Mouse (Mus musculus): ENCODE measurements around the gene Tshz2. TPM values are rescaled to one million over a fixed set of nuclear protein-coding genes. Genes with fewer than 3 reads are reported as not detected.
"Not testable (repeated sequence)": the region's sequence is repeated elsewhere in the genome, so short reads cannot be mapped to it uniquely, and the experiment has no call there.

Gene Tshz2
- 6.1 and 12.0 TPM in 2 replicates for polyA plus RNA-seq (2015; fragmentation: Nextera tagmentation; extraction: Ambion mirVana)

GRCm38 (mm10) chr2:169632338-169633151, at the start of gene Tshz2:
Gene Tshz2, plus strand, starts transcription at chr2:169633013.
- Histone ChIP-seq H3K4me2 (ENCODE audit: low read length) (peak within 1 kb of the TSS; percentile 72), H3K36me3 (ENCODE audit: control insufficient read depth, insufficient read depth) (no peaks in the 10 kb centered on the region), H3K9me3 (ENCODE audit: control insufficient read depth, low read length) (no peaks in the 10 kb centered on the region), H3K9ac (replicated peaks; ENCODE audit: low read depth, low read length) (peak within 1 kb of the TSS; percentile 53), H3K27me3 (replicated peaks; ENCODE audit: control insufficient read depth, insufficient read depth, low read length) (peaks cover 2% of the 10 kb centered on the region; the same call in 1 of the 2 replicates), H3K4me3 (replicated peaks; ENCODE audit: low read length) (peak within 1 kb of the TSS; percentile 48), H3K4me1 (replicated peaks; ENCODE audit: control insufficient read depth, insufficient read depth, low read length) (peaks cover 20% of the 10 kb centered on the region), H3K27ac (ENCODE audit: low read length) (peak within 1 kb of the TSS; percentile 0)
- 0% methylated on average over 22 of the region's 22 CpGs for WGBS
- ATAC-seq, result peak; percentile 80

DNA sequence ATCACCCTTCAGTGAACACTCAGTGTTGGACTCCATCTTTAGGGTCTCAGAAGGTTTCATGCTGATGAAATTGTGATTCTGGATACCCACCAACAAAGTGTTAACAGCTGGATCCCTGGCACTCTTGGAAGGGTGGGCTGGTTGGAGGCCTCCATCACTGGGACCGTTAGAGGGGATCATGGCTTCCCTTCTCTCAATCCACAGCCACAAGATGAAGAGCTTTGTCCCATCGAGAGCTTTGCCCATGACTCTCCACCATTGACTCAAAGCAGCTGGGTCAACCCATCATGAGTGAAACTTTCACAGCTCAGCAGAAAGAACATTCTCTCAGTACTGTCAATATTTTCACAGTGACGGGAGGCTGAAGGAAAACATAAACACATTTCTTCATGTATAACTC, 49.3 kb upstream of the Tshz2 start:
- Histone ChIP-seq H3K9ac (replicated peaks; ENCODE audit: low read depth, low read length) (no peak overlapping the region), H3K9me3 (ENCODE audit: control insufficient read depth, low read length) (no peaks in the 10 kb centered on the region), H3K4me2 (ENCODE audit: low read length) (no peak overlapping the region), H3K36me3 (ENCODE audit: control insufficient read depth, insufficient read depth) (no peaks in the 10 kb centered on the region), H3K4me3 (replicated peaks; ENCODE audit: low read length) (no peak overlapping the region), H3K4me1 (replicated peaks; ENCODE audit: control insufficient read depth, insufficient read depth, low read length) (peaks cover 5% of the 10 kb centered on the region; the same call in 1 of the 2 replicates), H3K27ac (ENCODE audit: low read length) (no peak overlapping the region), H3K27me3 (replicated peaks; ENCODE audit: control insufficient read depth, insufficient read depth, low read length) (no peaks in the 10 kb centered on the region)
- whole genome bisulfite sequencing, result 83% methylated on average over 3 of the region's 3 CpGs
- ATAC-seq, result no peak

DNA sequence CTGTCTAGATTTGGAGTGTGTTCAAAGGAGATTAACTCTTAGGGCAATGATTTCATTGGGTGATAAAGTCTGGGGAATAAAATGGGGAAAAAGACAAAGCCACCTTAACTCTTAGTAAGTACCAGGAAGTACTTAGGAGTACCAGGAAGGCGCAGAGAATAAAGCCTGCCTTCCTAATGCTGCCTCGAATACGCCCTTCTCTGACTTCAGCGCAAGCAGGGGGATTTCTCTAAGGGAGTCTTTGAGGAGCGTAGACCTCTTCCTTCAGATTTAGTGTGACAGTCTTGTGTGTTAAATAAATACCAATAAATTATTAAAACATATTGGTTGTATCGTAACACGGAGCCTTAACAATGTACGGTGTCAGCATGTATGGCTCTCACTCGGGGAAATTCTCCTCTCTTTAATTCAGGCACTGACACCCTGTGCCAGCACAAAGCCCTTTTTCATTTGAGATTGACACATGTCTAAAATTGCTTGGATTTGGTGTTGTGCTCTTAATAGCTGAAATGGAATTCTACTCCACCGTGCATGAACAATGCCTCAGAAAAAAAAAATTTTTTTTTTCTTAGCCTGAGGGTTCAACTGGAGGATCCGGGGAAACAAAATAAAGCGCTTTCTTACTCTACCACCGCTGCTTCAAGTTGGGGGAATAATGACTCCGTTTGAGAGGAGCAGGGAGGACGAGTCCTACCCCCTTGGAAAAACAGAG, 47.9 kb upstream of the Tshz2 start:
- Histone ChIP-seq H3K4me2 (ENCODE audit: low read length) (peak overlapping the region; percentile 1), H3K9ac (replicated peaks; ENCODE audit: low read depth, low read length) (no peak overlapping the region), H3K27me3 (replicated peaks; ENCODE audit: control insufficient read depth, insufficient read depth, low read length) (no peaks in the 10 kb centered on the region), H3K4me1 (replicated peaks; ENCODE audit: control insufficient read depth, insufficient read depth, low read length) (peaks cover 5% of the 10 kb centered on the region; the same call in 1 of the 2 replicates), H3K27ac (ENCODE audit: low read length) (no peak overlapping the region), H3K9me3 (ENCODE audit: control insufficient read depth, low read length) (no peaks in the 10 kb centered on the region), H3K4me3 (replicated peaks; ENCODE audit: low read length) (no peak overlapping the region), H3K36me3 (ENCODE audit: control insufficient read depth, insufficient read depth) (no peaks in the 10 kb centered on the region)
- ATAC-seq, result peak; percentile 36; the same call in 1 of the 2 replicates
- WGBS, result 31% methylated on average over 15 of the region's 15 CpGs

DNA sequence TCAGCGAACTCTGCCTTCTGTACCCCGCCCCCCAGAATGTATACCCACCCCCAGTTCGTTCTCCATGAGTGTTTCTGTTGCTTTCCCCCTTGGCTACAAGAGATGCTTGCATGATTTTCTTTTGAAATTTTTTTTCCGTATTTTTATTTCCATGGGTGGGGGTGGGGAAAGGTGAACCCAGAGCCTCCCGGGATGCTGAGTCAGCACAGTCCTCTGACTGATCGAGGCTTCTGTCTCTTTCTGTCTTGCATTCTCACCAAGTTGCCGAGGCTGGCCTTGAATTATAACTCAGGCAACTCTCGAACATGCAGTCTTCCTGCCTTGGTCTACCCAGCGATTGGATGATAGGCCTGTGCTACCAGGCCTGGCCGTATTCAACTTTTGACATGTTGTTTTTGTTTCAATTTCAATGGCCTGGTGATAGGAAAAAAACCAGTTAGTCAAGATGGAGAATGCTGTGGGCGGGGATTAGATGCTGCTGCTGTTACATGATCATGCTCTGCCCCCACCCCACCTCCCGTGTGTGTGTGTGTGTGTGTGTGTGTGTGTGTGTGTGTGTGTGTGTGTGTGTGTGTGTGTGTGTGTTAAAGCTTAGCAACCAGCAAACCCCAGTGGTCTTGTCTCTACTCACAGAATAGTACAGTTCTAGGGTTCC, 47.1 kb upstream of the Tshz2 start:
- no peak overlapping the region for H3K27ac ChIP-seq (ENCODE audit: low read length)

GRCm38 (mm10) chr2:169586688-169587087, 46.1 kb upstream of the Tshz2 start:
- H3K27ac ChIP-seq (ENCODE audit: low read length), result no peak overlapping the region
- no peak overlapping the region for H3K4me3 ChIP-seq (replicated peaks; ENCODE audit: low read length)
- ATAC-seq, result no peak
- H3K4me1 ChIP-seq (replicated peaks; ENCODE audit: control insufficient read depth, insufficient read depth, low read length), result peaks cover 5% of the 10 kb centered on the region; the same call in 1 of the 2 replicates
- H3K9me3 ChIP-seq (ENCODE audit: control insufficient read depth, low read length), result no peaks in the 10 kb centered on the region
- no peaks in the 10 kb centered on the region for H3K27me3 ChIP-seq (replicated peaks; ENCODE audit: control insufficient read depth, insufficient read depth, low read length)
- WGBS, result 93% methylated on average over 3 of the region's 3 CpGs
- no peak overlapping the region for H3K9ac ChIP-seq (replicated peaks; ENCODE audit: low read depth, low read length)
- no peaks in the 10 kb centered on the region for H3K36me3 ChIP-seq (ENCODE audit: control insufficient read depth, insufficient read depth)
- no peak overlapping the region for H3K4me2 ChIP-seq (ENCODE audit: low read length)

More for the DNA sequence above, 47.1 kb upstream of the Tshz2 start:
- Histone ChIP-seq H3K27me3 (replicated peaks; ENCODE audit: control insufficient read depth, insufficient read depth, low read length) (no peaks in the 10 kb centered on the region), H3K4me3 (replicated peaks; ENCODE audit: low read length) (no peak overlapping the region), H3K9me3 (ENCODE audit: control insufficient read depth, low read length) (no peaks in the 10 kb centered on the region), H3K9ac (replicated peaks; ENCODE audit: low read depth, low read length) (no peak overlapping the region), H3K36me3 (ENCODE audit: control insufficient read depth, insufficient read depth) (no peaks in the 10 kb centered on the region), H3K4me1 (replicated peaks; ENCODE audit: control insufficient read depth, insufficient read depth, low read length) (peaks cover 5% of the 10 kb centered on the region; the same call in 1 of the 2 replicates), H3K4me2 (ENCODE audit: low read length) (no peak overlapping the region)
- WGBS, result 75% methylated on average over 12 of the region's 12 CpGs
- no peak for ATAC-seq

- not testable (repeated sequence) for H3K4me3 ChIP-seq (replicated peaks; ENCODE audit: low read length); H3K4me1 ChIP-seq (replicated peaks; ENCODE audit: control insufficient read depth, insufficient read depth, low read length); H3K27ac ChIP-seq (ENCODE audit: low read length); H3K27me3 ChIP-seq (replicated peaks; ENCODE audit: control insufficient read depth, insufficient read depth, low read length); H3K4me2 ChIP-seq (ENCODE audit: low read length); H3K9me3 ChIP-seq (ENCODE audit: control insufficient read depth, low read length); H3K9ac ChIP-seq (replicated peaks; ENCODE audit: low read depth, low read length); H3K36me3 ChIP-seq (ENCODE audit: control insufficient read depth, insufficient read depth); ATAC-seq
Observed at GRCm38 (mm10) chr2:169587645-169588044, 45.2 kb upstream of the Tshz2 start, which contains the start of gene Gm11011. Gene Gm11011, minus strand, starts transcription at chr2:169587745.

- Histone ChIP-seq H3K4me1 (replicated peaks; ENCODE audit: control insufficient read depth, insufficient read depth, low read length) (peaks cover 5% of the 10 kb centered on the region; the same call in 1 of the 2 replicates), H3K27ac (ENCODE audit: low read length) (no peak overlapping the region), H3K36me3 (ENCODE audit: control insufficient read depth, insufficient read depth) (no peaks in the 10 kb centered on the region), H3K4me2 (ENCODE audit: low read length) (no peak overlapping the region), H3K9me3 (ENCODE audit: control insufficient read depth, low read length) (no peaks in the 10 kb centered on the region), H3K9ac (replicated peaks; ENCODE audit: low read depth, low read length) (no peak overlapping the region), H3K27me3 (replicated peaks; ENCODE audit: control insufficient read depth, insufficient read depth, low read length) (no peaks in the 10 kb centered on the region), H3K4me3 (replicated peaks; ENCODE audit: low read length) (no peak overlapping the region)
- ATAC-seq, result no peak
- 95% methylated on average over 10 of the region's 10 CpGs for WGBS
Observed at GRCm38 (mm10) chr2:169589697-169590096, 43.1 kb upstream of the Tshz2 start.

- Histone ChIP-seq H3K4me2 (ENCODE audit: low read length) (no peak overlapping the region), H3K36me3 (ENCODE audit: control insufficient read depth, insufficient read depth) (no peaks in the 10 kb centered on the region), H3K9ac (replicated peaks; ENCODE audit: low read depth, low read length) (no peak overlapping the region), H3K4me1 (replicated peaks; ENCODE audit: control insufficient read depth, insufficient read depth, low read length) (peaks cover under 1% of the 10 kb centered on the region; the same call in 1 of the 2 replicates), H3K27me3 (replicated peaks; ENCODE audit: control insufficient read depth, insufficient read depth, low read length) (no peaks in the 10 kb centered on the region), H3K4me3 (replicated peaks; ENCODE audit: low read length) (no peak overlapping the region), H3K9me3 (ENCODE audit: control insufficient read depth, low read length) (no peaks in the 10 kb centered on the region), H3K27ac (ENCODE audit: low read length) (no peak overlapping the region)
- no peak for ATAC-seq
- WGBS, result 89% methylated on average over 8 of the region's 8 CpGs
Observed at GRCm38 (mm10) chr2:169590412-169590811, 42.4 kb upstream of the Tshz2 start.

DNA sequence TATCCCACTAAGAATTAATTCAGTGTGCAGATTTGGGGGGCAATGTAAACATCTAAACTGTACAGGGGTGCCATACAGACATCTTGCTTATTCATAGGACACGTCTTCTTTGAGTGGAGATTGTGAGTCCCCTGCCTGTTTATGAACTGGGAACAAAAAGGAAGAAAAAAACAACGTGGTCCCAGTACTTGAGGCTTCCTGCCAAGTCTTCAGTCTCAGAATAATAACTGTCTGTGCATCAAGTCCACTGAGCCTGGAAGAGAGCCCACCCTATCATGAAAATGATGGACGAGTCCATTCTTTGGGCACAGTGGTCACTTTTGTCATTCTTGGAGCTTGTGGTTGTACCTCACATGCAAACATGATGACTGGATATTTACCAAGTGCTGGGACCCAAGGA, 39.1 kb upstream of the Tshz2 start:
- no peak overlapping the region for H3K27ac ChIP-seq (ENCODE audit: low read length)
- no peaks in the 10 kb centered on the region for H3K27me3 ChIP-seq (replicated peaks; ENCODE audit: control insufficient read depth, insufficient read depth, low read length)
- no peaks in the 10 kb centered on the region for H3K36me3 ChIP-seq (ENCODE audit: control insufficient read depth, insufficient read depth)
- H3K4me1 ChIP-seq (replicated peaks; ENCODE audit: control insufficient read depth, insufficient read depth, low read length), result peaks cover 15% of the 10 kb centered on the region
- no peak overlapping the region for H3K9ac ChIP-seq (replicated peaks; ENCODE audit: low read depth, low read length)
- 33% methylated on average over 3 of the region's 3 CpGs for WGBS
- no peak for ATAC-seq
- H3K4me3 ChIP-seq (replicated peaks; ENCODE audit: low read length), result no peak overlapping the region
- no peak overlapping the region for H3K4me2 ChIP-seq (ENCODE audit: low read length)
- no peaks in the 10 kb centered on the region for H3K9me3 ChIP-seq (ENCODE audit: control insufficient read depth, low read length)
